Mouse (Mus musculus) CH12.LX (cell line): ENCODE results near the gene Rhobtb1. TPM values are rescaled to one million over a fixed set of nuclear protein-coding genes. Genes with fewer than 3 reads are reported as not detected.

ENCODE experiments used
- DNase-seq: peaks from one replicate; pipeline ENCODE4 v3.0.0-alpha.2; 2013; ENCODE audit errors: extremely low read depth
- H3K27ac ChIP-seq: 2 replicates; pipeline ENCODE4 v1.5.1; 2012; ENCODE audit warnings: low read depth, mild to moderate bottlenecking, control low read depth, moderate library complexity; ENCODE audit not compliant: insufficient read depth
- H3K27me3 ChIP-seq: replicated peaks from 2 replicates; pipeline ENCODE3; 2012; ENCODE audit warnings: inconsistent platforms
- H3K36me3 ChIP-seq, 2 experiments: replicated peaks in 1 of 2; 2 replicates each; pipeline versions ENCODE3 to v1.6.1; 2012; ENCODE audit warnings: inconsistent platforms in 1 of 2, low read length in 1 of 2, mild to moderate bottlenecking in 1 of 2, mixed read lengths in 1 of 2, moderate library complexity in 1 of 2; ENCODE audit not compliant: control insufficient read depth in 1 of 2, insufficient read depth in 1 of 2
- H3K4me1 ChIP-seq, 2 experiments: 2 replicates each; pipeline ENCODE4 v1.6.1; 2012; ENCODE audit warnings: inconsistent platforms in 1 of 2, moderate library complexity in 1 of 2; ENCODE audit not compliant: insufficient read depth in 2 of 2, control insufficient read depth in 1 of 2
- H3K4me2 ChIP-seq: 2 replicates; pipeline ENCODE4 v1.6.1; 2012; ENCODE audit warnings: low read depth, mild to moderate bottlenecking, control low read depth; ENCODE audit not compliant: poor library complexity, insufficient read depth, severe bottlenecking
- H3K4me3 ChIP-seq, 3 experiments: fragments of 150-350 bp in 1 of 3; sonication (generic) in 1 of 3; replicated peaks in 1 of 3; 2 replicates each; pipeline versions ENCODE3 to v1.5.1; 2011 to 2012; ENCODE audit warnings: low read depth in 2 of 3, low read length in 2 of 3, mild to moderate bottlenecking in 2 of 3, moderate library complexity in 2 of 3, control low read depth in 1 of 3, improper control_type of control experiment in 1 of 3, inconsistent platforms in 1 of 3, mixed read lengths in 1 of 3; ENCODE audit not compliant: poor library complexity in 1 of 3
- H3K79me2 ChIP-seq: replicated peaks from 2 replicates; pipeline ENCODE4 v1.6.1; 2012; ENCODE audit warnings: mild to moderate bottlenecking, moderate library complexity; ENCODE audit not compliant: control insufficient read depth, poor library complexity, insufficient read depth, severe bottlenecking; ENCODE audit errors: extremely low read depth
- H3K9ac ChIP-seq: 2 replicates; pipeline ENCODE4 v1.6.1; 2012; ENCODE audit warnings: low read depth, mild to moderate bottlenecking, control low read depth, moderate library complexity; ENCODE audit not compliant: insufficient read depth
- H3K9me3 ChIP-seq: replicated peaks from 2 replicates; pipeline ENCODE3; 2012; ENCODE audit warnings: low read length, inconsistent platforms, mixed read lengths
- CHD2 ChIP-seq: IDR thresholded peaks from 2 replicates; pipeline ENCODE4 v1.6.1; 2011; ENCODE audit warnings: low read length, improper control_type of control experiment
- E2F4 ChIP-seq: IDR thresholded peaks from 2 replicates; pipeline ENCODE4 v1.6.1; 2011; ENCODE audit warnings: low read depth, low read length, improper control_type of control experiment; ENCODE audit not compliant: insufficient replicate concordance
- ELF1 ChIP-seq: IDR thresholded peaks from 2 replicates; pipeline ENCODE4 v1.6.1; 2014; ENCODE audit warnings: low read depth, mild to moderate bottlenecking, inconsistent platforms, low read length, improper control_type of control experiment
- GABPA ChIP-seq: IDR thresholded peaks from 2 replicates; pipeline ENCODE4 v1.6.1; 2012; ENCODE audit warnings: low read depth, low read length, improper control_type of control experiment, inconsistent platforms; ENCODE audit not compliant: insufficient replicate concordance
- HCFC1 ChIP-seq: IDR thresholded peaks from 2 replicates; pipeline ENCODE4 v1.6.1; 2012; ENCODE audit warnings: low read depth, mild to moderate bottlenecking, inconsistent platforms, low read length, improper control_type of control experiment
- IRF4 ChIP-seq: IDR thresholded peaks from 2 replicates; pipeline ENCODE4 v1.6.1; 2014; ENCODE audit warnings: low read depth, mild to moderate bottlenecking, inconsistent platforms, low read length, improper control_type of control experiment
- JUND ChIP-seq: conservative IDR thresholded peaks from 2 replicates; pipeline ENCODE4 v1.6.1; 2011; ENCODE audit warnings: low read depth, low read length, improper control_type of control experiment
- MAFK ChIP-seq: IDR thresholded peaks from 2 replicates; pipeline ENCODE4 v1.6.1; 2011; ENCODE audit warnings: low read length, improper control_type of control experiment; ENCODE audit not compliant: insufficient replicate concordance
- MAX ChIP-seq: IDR thresholded peaks from 2 replicates; pipeline ENCODE4 v1.6.1; 2011; ENCODE audit warnings: low read length, improper control_type of control experiment
- MEF2A ChIP-seq: IDR thresholded peaks from 2 replicates; pipeline ENCODE4 v1.6.1; 2014; ENCODE audit warnings: low read depth, mild to moderate bottlenecking, inconsistent platforms, low read length, improper control_type of control experiment, borderline replicate concordance
- MXI1 ChIP-seq: IDR thresholded peaks from 2 replicates; pipeline ENCODE4 v1.6.1; 2011; ENCODE audit warnings: mild to moderate bottlenecking, low read depth, low read length, improper control_type of control experiment
- NELFE ChIP-seq: IDR thresholded peaks from 2 replicates; pipeline ENCODE4 v1.6.1; 2011; ENCODE audit warnings: low read depth, low read length, improper control_type of control experiment
- NRF1 ChIP-seq: IDR thresholded peaks from 2 replicates; pipeline ENCODE4 v1.6.1; 2014; ENCODE audit warnings: low read depth, mild to moderate bottlenecking, inconsistent platforms, low read length, improper control_type of control experiment, moderate library complexity
- PAX5 ChIP-seq: IDR thresholded peaks from 2 replicates; pipeline ENCODE4 v1.6.1; 2012; ENCODE audit warnings: low read length, inconsistent platforms, mixed read lengths
- POLR2A ChIP-seq: IDR thresholded peaks from 2 replicates; pipeline ENCODE4 v1.6.1; 2011; ENCODE audit warnings: low read depth, mild to moderate bottlenecking, improper control_type of control experiment, low read length
- POLR2AphosphoS2 ChIP-seq: IDR thresholded peaks from 2 replicates; pipeline ENCODE4 v1.6.1; 2011; ENCODE audit warnings: low read depth, low read length, improper control_type of control experiment
- SIN3A ChIP-seq: IDR thresholded peaks from 2 replicates; pipeline ENCODE4 v1.6.1; 2012; ENCODE audit warnings: low read length, improper control_type of control experiment, inconsistent platforms
- SMC3 ChIP-seq: IDR thresholded peaks from 2 replicates; pipeline ENCODE4 v1.6.1; 2011; ENCODE audit warnings: low read depth, low read length, improper control_type of control experiment
- TBP ChIP-seq: conservative IDR thresholded peaks from 2 replicates; pipeline ENCODE4 v1.6.1; 2011; ENCODE audit warnings: low read depth, low read length, improper control_type of control experiment
- TCF12 ChIP-seq: IDR thresholded peaks from 2 replicates; pipeline ENCODE4 v1.6.1; 2014; ENCODE audit warnings: low read depth, mild to moderate bottlenecking, inconsistent platforms, low read length, improper control_type of control experiment
- USF1 ChIP-seq: IDR thresholded peaks from 2 replicates; pipeline ENCODE4 v1.6.1; 2014; ENCODE audit warnings: low read depth, mild to moderate bottlenecking, inconsistent platforms, low read length, improper control_type of control experiment
- USF2 ChIP-seq: conservative IDR thresholded peaks from 2 replicates; pipeline ENCODE4 v1.6.1; 2011; ENCODE audit warnings: low read depth, low read length, improper control_type of control experiment
- ZC3H11A ChIP-seq: IDR thresholded peaks from 2 replicates; pipeline ENCODE4 v1.6.1; 2012; ENCODE audit warnings: low read depth, mild to moderate bottlenecking, inconsistent platforms, low read length, improper control_type of control experiment
- ZKSCAN1 ChIP-seq: IDR thresholded peaks from 2 replicates; pipeline ENCODE4 v1.6.1; 2012; ENCODE audit warnings: low read depth, inconsistent platforms, low read length, improper control_type of control experiment, borderline replicate concordance
- ZMIZ1 ChIP-seq: IDR thresholded peaks from 2 replicates; pipeline ENCODE4 v1.6.1; 2012; ENCODE audit warnings: low read depth, mild to moderate bottlenecking, inconsistent platforms, low read length, improper control_type of control experiment
- ZNF384 ChIP-seq: IDR thresholded peaks from 2 replicates; pipeline ENCODE4 v1.6.1; 2012; ENCODE audit warnings: low read depth, low read length, improper control_type of control experiment, inconsistent platforms
- dilution Hi-C: fragments of 300-500 bp; cut with MboI; formaldehyde crosslinking; loops from 2 replicates; pipeline ENCODE4 v1.14.3; 2020; ENCODE audit warnings: low sequenced_read_pairs; ENCODE audit not compliant: extremely low pct_unique_long_range_greater_than_20kb, extremely low pct_ligation_motif_present
- in situ Hi-C: fragments of 300-500 bp; cut with MboI; formaldehyde crosslinking; loops from 3 replicates; pipeline ENCODE4 v1.14.3; 2019; ENCODE audit warnings: low sequenced_read_pairs, low pct_ligation_motif_present, low pct_unique_long_range_greater_than_20kb, mixed read lengths
- polyA plus RNA-seq: library from polyadenylated mRNA; unstranded; fragments of >175 nt; gene quantifications from 2 replicates; pipeline ENCODE4 v1.2.1, GENCODE M21; 2012; ENCODE audit warnings: low read depth; ENCODE audit not compliant: insufficient read length
- total RNA-seq, 2 experiments: library from RNA; depleted of rRNA; stranded (reverse); fragments of 300-350 nt in 1 of 2; fragments of >200 nt in 1 of 2; gene quantifications; 2 replicates each; pipeline ENCODE4 v1.2.3; 2012 to 2014

The Rhobtb1 gene
- total and polyA plus RNA-seq, 3 experiments, result 3.1 to 12.2 (median 3.4) TPM

DNA sequence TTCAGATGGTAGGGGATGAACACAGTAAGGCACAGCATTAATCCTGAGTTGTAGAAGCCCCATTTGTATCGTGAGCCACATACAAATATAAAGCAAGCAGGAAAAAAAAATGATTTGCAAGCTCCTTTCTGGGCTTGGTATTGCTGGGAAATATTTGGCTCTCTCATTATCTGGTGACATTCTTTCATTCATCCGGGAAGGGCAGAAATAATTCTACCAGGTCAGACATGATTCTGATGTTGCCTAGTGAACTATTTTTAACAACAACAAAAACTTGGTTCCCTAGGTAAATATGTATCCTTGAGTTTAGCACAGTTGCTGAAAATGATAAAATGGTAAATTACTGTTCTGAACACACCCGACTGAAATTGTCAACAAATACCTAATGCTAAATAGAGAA lies 21.2 kb downstream of the Rhobtb1 start:
- TF ChIP-seq HCFC1 (no peak), CHD2 (no peak), USF2 (no peak), MEF2A (no peak), SIN3A (no peak), ZC3H11A (no peak), ZNF384 (no peak), ZMIZ1 (no peak), PAX5 (no peak), IRF4 (no peak), TCF12 (no peak), POLR2A (no peak), MAX (no peak), GABPA (no peak)
- no peak overlapping the region for H3K4me2 ChIP-seq
- no peak overlapping the region for H3K9ac ChIP-seq
- H3K27me3 ChIP-seq, result no peaks in the 10 kb centered on the region
- no peaks in the 10 kb centered on the region for H3K9me3 ChIP-seq
- no peak overlapping the region for H3K27ac ChIP-seq
- no peak overlapping the region for H3K4me3 ChIP-seq
- H3K36me3 ChIP-seq, result no peaks in the 10 kb centered on the region
- in situ Hi-C loops (no loop called here), dilution Hi-C loops (no loop called here)
- 0 out of 4 replicates have a peak, but pooled peaks cover 0 to 4% of the 10 kb centered on the region in 2 experiments for H3K4me1 ChIP-seq
- no peaks in the 10 kb centered on the region for H3K79me2 ChIP-seq
- no peak for DNase-seq

- no peaks in the 10 kb centered on the region for H3K79me2 ChIP-seq
- no peaks in the 10 kb centered on the region for H3K27me3 ChIP-seq
- H3K4me2 ChIP-seq, result no peak overlapping the region
- H3K4me1 ChIP-seq, result 0 out of 4 replicates have a peak, but pooled peaks cover 0 to 4% of the 10 kb centered on the region in 2 experiments
- H3K36me3 ChIP-seq, result no peaks in the 10 kb centered on the region
- in situ Hi-C loops (no loop called here), dilution Hi-C loops (no loop called here)
- no peak overlapping the region for H3K27ac ChIP-seq
- H3K4me3 ChIP-seq, result no peak overlapping the region
- peaks cover 2% of the 10 kb centered on the region for H3K9me3 ChIP-seq
- DNase-seq, result no peak
- no peak for TF ChIP-seq TCF12
- no peak for TF ChIP-seq TBP
- TF ChIP-seq E2F4, result no peak
- no peak for TF ChIP-seq NRF1
- TF ChIP-seq SMC3, result no peak
- no peak for TF ChIP-seq MEF2A
- TF ChIP-seq MAFK, result no peak
- TF ChIP-seq POLR2A, result no peak
- no peak for TF ChIP-seq IRF4
- TF ChIP-seq ZKSCAN1, result no peak
- TF ChIP-seq JUND, result no peak
- TF ChIP-seq MXI1, result no peak
- no peak for TF ChIP-seq USF1
- TF ChIP-seq POLR2AphosphoS2, result no peak
- TF ChIP-seq ZNF384, result no peak
- TF ChIP-seq SIN3A, result no peak
- TF ChIP-seq NELFE, result no peak
- no peak for TF ChIP-seq CHD2
- TF ChIP-seq ELF1, result no peak
- no peak overlapping the region for H3K9ac ChIP-seq
Observed at GRCm38 (mm10) chr10:69176116-69176515, 24.9 kb downstream of the Rhobtb1 start.
